Mouse (Mus musculus): ENCODE measurements around the gene Nucb1. TPM values are rescaled to one million over a fixed set of nuclear protein-coding genes. Genes with fewer than 3 reads are reported as not detected.

The Nucb1 gene
- polyA plus RNA-seq, 1 experiment from 2014 or later = 159 TPM

DNA sequence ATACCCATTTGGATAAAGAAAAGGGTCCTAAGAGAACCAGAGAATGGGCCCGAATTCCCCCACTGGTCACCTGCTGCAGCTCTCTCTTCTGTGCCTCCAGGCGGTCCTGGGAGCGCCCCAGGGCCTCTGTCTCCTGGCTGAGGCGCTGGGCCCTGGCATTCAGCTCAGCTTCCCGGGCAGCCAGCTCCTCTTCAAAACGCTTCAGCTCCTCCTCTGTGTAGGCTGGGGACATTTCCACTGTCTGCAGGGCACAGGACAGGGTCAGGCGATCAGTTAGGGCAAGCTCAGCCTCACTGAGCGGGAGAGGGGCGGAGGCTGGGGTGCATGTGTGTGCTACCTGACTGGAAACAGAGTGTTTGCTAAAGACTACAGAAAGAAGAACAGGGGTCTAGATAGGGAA is 15.7 kb downstream of the Nucb1 start:
- H3K9ac ChIP-seq (ENCODE audit: low read length) = no peak overlapping the region
- peaks cover 76% of the 10 kb centered on the region for H3K36me3 ChIP-seq (ENCODE audit: control insufficient read depth, insufficient read depth, low read length)
- H3K4me3 ChIP-seq (ENCODE audit: control insufficient read depth in 1 of 2, insufficient read depth in 1 of 2, low read depth in 1 of 2, low read length in 2 of 2) = no peak overlapping the region
- H3K27me3 ChIP-seq (ENCODE audit: control insufficient read depth, insufficient read depth, low read length) = no peaks in the 10 kb centered on the region
- H3K9me3 ChIP-seq (ENCODE audit: control insufficient read depth, low read length) = no peaks in the 10 kb centered on the region
- H3K4me2 ChIP-seq (ENCODE audit: low read length) = no peak overlapping the region
- no peak for ATAC-seq (ENCODE audit: insufficient number of reproducible peaks, insufficient read depth, low FRiP score, low read depth)
- WGBS = 84% methylated on average over 9 of the region's 9 CpGs
- H3K27ac ChIP-seq (replicated peaks in 1 of 2; ENCODE audit: control insufficient read depth in 1 of 2, insufficient read depth in 1 of 2, low read depth in 2 of 2, low read length in 2 of 2) = no peak overlapping the region
- H3K4me1 ChIP-seq (ENCODE audit: control insufficient read depth in 2 of 2, insufficient read depth in 2 of 2, low read length in 2 of 2) = peaks cover 4% of the 10 kb centered on the region in 2 experiments; a peak in 2 of 4 replicates

GRCm38 (mm10) chr7:45492951-45493350 is 17.3 kb downstream of the Nucb1 start:
- H3K9ac ChIP-seq (ENCODE audit: low read length) = no peak overlapping the region
- H3K4me3 ChIP-seq (ENCODE audit: control insufficient read depth in 1 of 2, insufficient read depth in 1 of 2, low read depth in 1 of 2, low read length in 2 of 2) = no peak overlapping the region
- H3K27me3 ChIP-seq (ENCODE audit: control insufficient read depth, insufficient read depth, low read length) = no peaks in the 10 kb centered on the region
- H3K36me3 ChIP-seq (ENCODE audit: control insufficient read depth, insufficient read depth, low read length) = peaks cover 60% of the 10 kb centered on the region
- H3K9me3 ChIP-seq (ENCODE audit: control insufficient read depth, low read length) = no peaks in the 10 kb centered on the region
- H3K27ac ChIP-seq (replicated peaks in 1 of 2; ENCODE audit: control insufficient read depth in 1 of 2, insufficient read depth in 1 of 2, low read depth in 2 of 2, low read length in 2 of 2) = no peak overlapping the region
- H3K4me2 ChIP-seq (ENCODE audit: low read length) = no peak overlapping the region
- 92% methylated on average over 5 of the region's 5 CpGs for WGBS
- no peak for ATAC-seq (ENCODE audit: insufficient number of reproducible peaks, insufficient read depth, low FRiP score, low read depth)
- H3K4me1 ChIP-seq (ENCODE audit: control insufficient read depth in 2 of 2, insufficient read depth in 2 of 2, low read length in 2 of 2) = peaks cover 5 to 9% of the 10 kb centered on the region in 2 experiments; a peak in 2 of 4 replicates

- no peak overlapping the region for H3K27ac ChIP-seq (replicated peaks in 1 of 2; ENCODE audit: control insufficient read depth in 1 of 2, insufficient read depth in 1 of 2, low read depth in 2 of 2, low read length in 2 of 2)
- ATAC-seq (ENCODE audit: insufficient number of reproducible peaks, insufficient read depth, low FRiP score, low read depth) = no peak
- H3K4me3 ChIP-seq (ENCODE audit: control insufficient read depth in 1 of 2, insufficient read depth in 1 of 2, low read depth in 1 of 2, low read length in 2 of 2) = no peak overlapping the region
These were observed 17.9 kb downstream of the Nucb1 start for GRCm38 (mm10) chr7:45492225-45492844.

DNA sequence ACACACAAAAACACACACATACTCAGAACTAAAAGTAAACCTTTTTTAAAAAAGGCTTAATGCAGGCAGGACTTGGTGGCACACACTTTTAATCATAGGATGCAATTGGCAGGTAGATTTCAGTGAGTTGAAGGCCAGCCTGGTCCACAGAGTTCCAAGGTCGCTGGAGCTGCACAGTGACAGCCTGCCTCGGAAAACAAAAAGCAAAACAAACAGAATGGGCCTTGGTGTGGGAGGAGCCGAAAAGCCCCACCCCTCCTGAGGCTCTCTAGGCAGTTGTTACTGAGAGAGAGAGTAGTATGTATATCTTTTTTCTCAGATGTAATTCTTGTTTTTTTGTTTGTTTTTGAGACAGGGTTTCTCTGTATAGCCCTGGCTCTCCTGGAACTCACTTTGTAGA is 18.9 kb downstream of the Nucb1 start:
- H3K4me2 ChIP-seq (ENCODE audit: low read length) = no peak overlapping the region
- no peak overlapping the region; the same call in 1 of the 2 replicates for H3K9ac ChIP-seq (ENCODE audit: low read length)

More at GRCm38 (mm10) chr7:45492225-45492844, 17.9 kb downstream of the Nucb1 start:
- Histone ChIP-seq H3K4me2 (ENCODE audit: low read length) (no peak overlapping the region), H3K9me3 (ENCODE audit: control insufficient read depth, low read length) (no peaks in the 10 kb centered on the region), H3K27me3 (ENCODE audit: control insufficient read depth, insufficient read depth, low read length) (no peaks in the 10 kb centered on the region), H3K4me1 (ENCODE audit: control insufficient read depth in 2 of 2, insufficient read depth in 2 of 2, low read length in 2 of 2) (peaks cover 5 to 9% of the 10 kb centered on the region in 2 experiments; a peak in 2 of 4 replicates), H3K9ac (ENCODE audit: low read length) (no peak overlapping the region), H3K36me3 (ENCODE audit: control insufficient read depth, insufficient read depth, low read length) (peaks cover 54% of the 10 kb centered on the region)
- WGBS = 94% methylated on average over 8 of the region's 8 CpGs

GRCm38 (mm10) chr7:45490822-45491221 is 19.4 kb downstream of the Nucb1 start:
- Histone ChIP-seq H3K36me3 (ENCODE audit: control insufficient read depth, insufficient read depth, low read length) (peaks cover 39% of the 10 kb centered on the region), H3K4me1 (ENCODE audit: control insufficient read depth in 2 of 2, insufficient read depth in 2 of 2, low read length in 2 of 2) (peaks cover 5 to 8% of the 10 kb centered on the region in 2 experiments; a peak in 2 of 4 replicates), H3K9me3 (ENCODE audit: control insufficient read depth, low read length) (no peaks in the 10 kb centered on the region), H3K4me2 (ENCODE audit: low read length) (no peak overlapping the region), H3K27me3 (ENCODE audit: control insufficient read depth, insufficient read depth, low read length) (no peaks in the 10 kb centered on the region), H3K27ac (replicated peaks in 1 of 2; ENCODE audit: control insufficient read depth in 1 of 2, insufficient read depth in 1 of 2, low read depth in 2 of 2, low read length in 2 of 2) (no peak overlapping the region), H3K4me3 (ENCODE audit: control insufficient read depth in 1 of 2, insufficient read depth in 1 of 2, low read depth in 1 of 2, low read length in 2 of 2) (no peak overlapping the region), H3K9ac (ENCODE audit: low read length) (no peak overlapping the region; the same call in 1 of the 2 replicates)
- no peak for ATAC-seq (ENCODE audit: insufficient number of reproducible peaks, insufficient read depth, low FRiP score, low read depth)
- 27% methylated on average over 9 of the region's 9 CpGs for WGBS

More for the DNA sequence above, 18.9 kb downstream of the Nucb1 start:
- H3K27me3 ChIP-seq (ENCODE audit: control insufficient read depth, insufficient read depth, low read length) = no peaks in the 10 kb centered on the region
- no peak for ATAC-seq (ENCODE audit: insufficient number of reproducible peaks, insufficient read depth, low FRiP score, low read depth)
- no peaks in the 10 kb centered on the region for H3K9me3 ChIP-seq (ENCODE audit: control insufficient read depth, low read length)
- H3K4me1 ChIP-seq (ENCODE audit: control insufficient read depth in 2 of 2, insufficient read depth in 2 of 2, low read length in 2 of 2) = peaks cover 5 to 9% of the 10 kb centered on the region in 2 experiments; a peak in 2 of 4 replicates
- H3K27ac ChIP-seq (replicated peaks in 1 of 2; ENCODE audit: control insufficient read depth in 1 of 2, insufficient read depth in 1 of 2, low read depth in 2 of 2, low read length in 2 of 2) = no peak overlapping the region
- 14% methylated on average over 3 of the region's 3 CpGs for WGBS
- H3K36me3 ChIP-seq (ENCODE audit: control insufficient read depth, insufficient read depth, low read length) = peaks cover 43% of the 10 kb centered on the region
- no peak overlapping the region for H3K4me3 ChIP-seq (ENCODE audit: control insufficient read depth in 1 of 2, insufficient read depth in 1 of 2, low read depth in 1 of 2, low read length in 2 of 2)

- Histone ChIP-seq H3K27ac (replicated peaks in 1 of 2; ENCODE audit: control insufficient read depth in 1 of 2, insufficient read depth in 1 of 2, low read depth in 2 of 2, low read length in 2 of 2) (no peak overlapping the region), H3K27me3 (ENCODE audit: control insufficient read depth, insufficient read depth, low read length) (no peaks in the 10 kb centered on the region), H3K4me1 (ENCODE audit: control insufficient read depth in 2 of 2, insufficient read depth in 2 of 2, low read length in 2 of 2) (peaks cover 5 to 7% of the 10 kb centered on the region in 2 experiments; a peak in 2 of 4 replicates), H3K4me3 (ENCODE audit: control insufficient read depth in 1 of 2, insufficient read depth in 1 of 2, low read depth in 1 of 2, low read length in 2 of 2) (no peak overlapping the region), H3K9me3 (ENCODE audit: control insufficient read depth, low read length) (no peaks in the 10 kb centered on the region), H3K4me2 (ENCODE audit: low read length) (no peak overlapping the region), H3K9ac (ENCODE audit: low read length) (no peak overlapping the region), H3K36me3 (ENCODE audit: control insufficient read depth, insufficient read depth, low read length) (peaks cover 27% of the 10 kb centered on the region)
- WGBS = 52% methylated on average over 7 of the region's 7 CpGs
- ATAC-seq (ENCODE audit: insufficient number of reproducible peaks, insufficient read depth, low FRiP score, low read depth) = no peak
These were observed 20.6 kb downstream of the Nucb1 start for GRCm38 (mm10) chr7:45489578-45489977.

- Histone ChIP-seq H3K4me3 (ENCODE audit: control insufficient read depth in 1 of 2, insufficient read depth in 1 of 2, low read depth in 1 of 2, low read length in 2 of 2) (peak within 1 kb of the TSS; percentile 55 to 63), H3K4me1 (ENCODE audit: control insufficient read depth in 2 of 2, insufficient read depth in 2 of 2, low read length in 2 of 2) (peaks cover 5 to 7% of the 10 kb centered on the region in 2 experiments; a peak in 2 of 4 replicates), H3K9ac (ENCODE audit: low read length) (peak within 1 kb of the TSS; percentile 78), H3K27me3 (ENCODE audit: control insufficient read depth, insufficient read depth, low read length) (no peaks in the 10 kb centered on the region), H3K4me2 (ENCODE audit: low read length) (peak within 1 kb of the TSS; percentile 78), H3K27ac (replicated peaks in 1 of 2; ENCODE audit: control insufficient read depth in 1 of 2, insufficient read depth in 1 of 2, low read depth in 2 of 2, low read length in 2 of 2) (peak within 1 kb of the TSS; percentile 59 to 65; a peak in 3 of 4 replicates), H3K36me3 (ENCODE audit: control insufficient read depth, insufficient read depth, low read length) (peaks cover 16% of the 10 kb centered on the region), H3K9me3 (ENCODE audit: control insufficient read depth, low read length) (no peaks in the 10 kb centered on the region)
- WGBS = 10% methylated on average over 38 of the region's 38 CpGs
- ATAC-seq (ENCODE audit: insufficient number of reproducible peaks, insufficient read depth, low FRiP score, low read depth) = 0 out of 2 replicates have a peak, but pooled peaks have one; percentile 26
These were observed 21.7 kb downstream of the Nucb1 start, which contains the start of gene Dhdh for GRCm38 (mm10) chr7:45488293-45489204. Gene Dhdh, minus strand, starts transcription at chr7:45488805.
